Mouse (Mus musculus): ENCODE measurements at regions not wholly inside any gene's neighbourhood (a gene's known extent, or its start where the extent isn't known, plus 50 kb on each side); places are given as distances from the start of the nearest gene placed in this dataset.

DNA sequence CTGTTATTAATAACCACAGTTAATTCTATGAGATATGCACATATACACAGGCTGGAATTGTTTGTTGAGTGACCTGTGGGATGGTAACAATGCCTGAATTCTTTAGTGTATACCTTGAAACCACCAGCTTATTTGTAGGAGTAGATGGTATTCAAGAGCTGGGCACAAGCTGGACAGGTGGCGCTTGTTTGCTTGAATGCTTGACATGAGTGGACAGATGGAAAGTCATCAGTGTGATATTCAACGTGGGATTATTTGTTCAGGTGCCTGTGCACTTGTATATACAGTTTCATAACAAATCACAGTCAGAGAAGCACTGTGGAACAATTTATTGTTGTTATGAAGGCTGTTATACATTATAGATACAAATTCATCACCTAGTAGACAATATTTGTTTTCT, 245.5 kb upstream of the Tmprss15 start:
- TF ChIP-seq CTCF (IDR thresholded peaks at IDR 0.05; ENCODE audit: insufficient read depth, low read length) (no peak), POLR2A (IDR thresholded peaks at IDR 0.05; ENCODE audit: borderline replicate concordance, extremely low read depth, low read depth, low read length) (no peak)

Measured in lung, adult 2 months (tissue).